Mouse (Mus musculus): ENCODE results near the gene Rnf144a. TPM values are rescaled to one million over a fixed set of nuclear protein-coding genes. Genes with fewer than 3 reads are reported as not detected.

Gene Rnf144a
- total and polyA plus RNA-seq, 2 experiments from 2014 or later = 24.4 to 31.6 TPM

- 42% methylated on average over 10 of the region's 10 CpGs for WGBS
- DNase-seq (ENCODE audit: low spot score) (peak; percentile 13), ATAC-seq (no peak)
- Histone ChIP-seq H3K9me3 (ENCODE audit: low read length) (no peaks in the 10 kb centered on the region), H3K9ac (replicated peaks; ENCODE audit: low read length) (0 out of 2 replicates have a peak overlapping the region, but pooled peaks have one; percentile 17), H3K4me3 (ENCODE audit: low read length) (0 out of 2 replicates have a peak overlapping the region, but pooled peaks have one; percentile 74), H3K4me1 (ENCODE audit: insufficient read depth, low read length) (peaks cover 36% of the 10 kb centered on the region), H3K27me3 (ENCODE audit: insufficient read depth, low read length) (no peaks in the 10 kb centered on the region), H3K36me3 (ENCODE audit: insufficient read depth, low read length) (no peaks in the 10 kb centered on the region), H3K27ac (0 out of 2 replicates have a peak overlapping the region, but pooled peaks have one; percentile 15), H3K4me2 (ENCODE audit: low read depth, low read length) (peak overlapping the region; percentile 70)
- TF ChIP-seq CTCF (IDR thresholded peaks at IDR 0.05; ENCODE audit: low read depth) = no peak
Observed at GRCm38 (mm10) chr12:26411841-26412450, 3.1 kb downstream of the Rnf144a start.

- H3K4me2 ChIP-seq (ENCODE audit: low read depth, low read length) = no peak overlapping the region
- no peak for DNase-seq (ENCODE audit: low spot score)
- no peak for ATAC-seq
- WGBS = 90% methylated on average over 3 of the region's 3 CpGs
- H3K36me3 ChIP-seq (ENCODE audit: insufficient read depth, low read length) = no peaks in the 10 kb centered on the region
- no peaks in the 10 kb centered on the region for H3K9me3 ChIP-seq (ENCODE audit: low read length)
- H3K27ac ChIP-seq = no peak overlapping the region
- H3K27me3 ChIP-seq (ENCODE audit: insufficient read depth, low read length) = no peaks in the 10 kb centered on the region
- H3K4me1 ChIP-seq (ENCODE audit: insufficient read depth, low read length) = peaks cover 36% of the 10 kb centered on the region
- H3K4me3 ChIP-seq (ENCODE audit: low read length) = no peak overlapping the region
- H3K9ac ChIP-seq (replicated peaks; ENCODE audit: low read length) = no peak overlapping the region
- no peak for TF ChIP-seq CTCF (IDR thresholded peaks at IDR 0.05; ENCODE audit: low read depth)
Observed at GRCm38 (mm10) chr12:26410443-26410842, 4.6 kb downstream of the Rnf144a start.

- no peaks in the 10 kb centered on the region for H3K27me3 ChIP-seq (ENCODE audit: insufficient read depth, low read length)
- H3K4me3 ChIP-seq (ENCODE audit: low read length) = no peak overlapping the region
- H3K9me3 ChIP-seq (ENCODE audit: low read length) = no peaks in the 10 kb centered on the region
- no peak overlapping the region for H3K4me2 ChIP-seq (ENCODE audit: low read depth, low read length)
- no peaks in the 10 kb centered on the region for H3K36me3 ChIP-seq (ENCODE audit: insufficient read depth, low read length)
- ATAC-seq (no peak), DNase-seq (ENCODE audit: low spot score) (no peak)
- H3K4me1 ChIP-seq (ENCODE audit: insufficient read depth, low read length) = peaks cover 36% of the 10 kb centered on the region
- H3K9ac ChIP-seq (replicated peaks; ENCODE audit: low read length) = no peak overlapping the region
- no peak for TF ChIP-seq CTCF (IDR thresholded peaks at IDR 0.05; ENCODE audit: low read depth)
- WGBS = 46% methylated on average over 9 of the region's 9 CpGs
- no peak overlapping the region for H3K27ac ChIP-seq
Observed at GRCm38 (mm10) chr12:26408707-26409106, 6.3 kb downstream of the Rnf144a start.

- DNase-seq (ENCODE audit: low spot score) (peak; percentile 18), ATAC-seq (peak; percentile 27; the same call in 1 of the 2 replicates)
- Histone ChIP-seq H3K4me1 (ENCODE audit: insufficient read depth, low read length) (peaks cover 11% of the 10 kb centered on the region; the same call in 1 of the 2 replicates), H3K4me2 (ENCODE audit: low read depth, low read length) (no peak overlapping the region), H3K9me3 (ENCODE audit: low read length) (no peaks in the 10 kb centered on the region), H3K4me3 (ENCODE audit: low read length) (no peak overlapping the region), H3K27ac (peak overlapping the region; percentile 12; the same call in 1 of the 2 replicates), H3K9ac (replicated peaks; ENCODE audit: low read length) (no peak overlapping the region), H3K36me3 (ENCODE audit: insufficient read depth, low read length) (no peaks in the 10 kb centered on the region), H3K27me3 (ENCODE audit: insufficient read depth, low read length) (no peaks in the 10 kb centered on the region)
- TF ChIP-seq CTCF (IDR thresholded peaks at IDR 0.05; ENCODE audit: low read depth) = no peak
- 70% methylated on average over 11 of the region's 11 CpGs for WGBS
Observed at GRCm38 (mm10) chr12:26404781-26405702, 10.0 kb downstream of the Rnf144a start.

GRCm38 (mm10) chr12:26403372-26404125, 11.5 kb downstream of the Rnf144a start:
- DNase-seq (ENCODE audit: low spot score) (no peak), ATAC-seq (no peak)
- no peaks in the 10 kb centered on the region for H3K9me3 ChIP-seq (ENCODE audit: low read length)
- no peaks in the 10 kb centered on the region for H3K36me3 ChIP-seq (ENCODE audit: insufficient read depth, low read length)
- H3K4me2 ChIP-seq (ENCODE audit: low read depth, low read length) = no peak overlapping the region
- 73% methylated on average over 16 of the region's 16 CpGs for WGBS
- TF ChIP-seq CTCF (IDR thresholded peaks at IDR 0.05; ENCODE audit: low read depth) = no peak
- no peak overlapping the region for H3K27ac ChIP-seq
- H3K4me3 ChIP-seq (ENCODE audit: low read length) = no peak overlapping the region
- H3K27me3 ChIP-seq (ENCODE audit: insufficient read depth, low read length) = no peaks in the 10 kb centered on the region
- peaks cover 9% of the 10 kb centered on the region; the same call in 1 of the 2 replicates for H3K4me1 ChIP-seq (ENCODE audit: insufficient read depth, low read length)
- H3K9ac ChIP-seq (replicated peaks; ENCODE audit: low read length) = no peak overlapping the region

GRCm38 (mm10) chr12:26401696-26402470, 13.2 kb downstream of the Rnf144a start:
- Histone ChIP-seq H3K4me3 (ENCODE audit: low read length) (no peak overlapping the region), H3K27me3 (ENCODE audit: insufficient read depth, low read length) (no peaks in the 10 kb centered on the region), H3K36me3 (ENCODE audit: insufficient read depth, low read length) (no peaks in the 10 kb centered on the region), H3K4me2 (ENCODE audit: low read depth, low read length) (no peak overlapping the region), H3K9ac (replicated peaks; ENCODE audit: low read length) (no peak overlapping the region), H3K4me1 (ENCODE audit: insufficient read depth, low read length) (peaks cover 8% of the 10 kb centered on the region; the same call in 1 of the 2 replicates), H3K27ac (no peak overlapping the region), H3K9me3 (ENCODE audit: low read length) (no peaks in the 10 kb centered on the region)
- WGBS = 76% methylated on average over 10 of the region's 10 CpGs
- TF ChIP-seq CTCF (IDR thresholded peaks at IDR 0.05; ENCODE audit: low read depth) = no peak
- ATAC-seq (no peak), DNase-seq (ENCODE audit: low spot score) (no peak)

All from hindbrain, postnatal 0 days (tissue).